Mouse (Mus musculus) midbrain, embryonic 10.5 days (tissue): ENCODE data around the gene Uhrf1bp1. TPM values are rescaled to one million over a fixed set of nuclear protein-coding genes. Genes with fewer than 3 reads are reported as not detected.

ENCODE experiments used
- DNase-seq: peaks from one replicate; pipeline ENCODE4 v3.0.0-alpha.2; 2017; ENCODE audit warnings: low spot score
- H3K27ac ChIP-seq: fragments of 300-500 bp; sonication (generic); replicated peaks from 2 replicates; pipeline ENCODE4 v1.5.1; 2016; ENCODE audit warnings: mild to moderate bottlenecking
- H3K27me3 ChIP-seq: fragments of 300-500 bp; sonication (generic); 2 replicates; pipeline ENCODE4 v1.6.1; 2016; ENCODE audit warnings: low read depth, mild to moderate bottlenecking; ENCODE audit not compliant: poor library complexity, severe bottlenecking
- H3K36me3 ChIP-seq: fragments of 300-500 bp; sonication (generic); 2 replicates; pipeline ENCODE4 v1.6.1; 2016; ENCODE audit warnings: mild to moderate bottlenecking, moderate library complexity
- H3K4me1 ChIP-seq: fragments of 300-500 bp; sonication (generic); 2 replicates; pipeline ENCODE4 v1.6.1; 2016
- H3K4me3 ChIP-seq: fragments of 300-500 bp; sonication (generic); 2 replicates; pipeline ENCODE4 v1.5.1; 2016; ENCODE audit warnings: mild to moderate bottlenecking, moderate library complexity
- H3K9me3 ChIP-seq: fragments of 300-500 bp; sonication (generic); replicated peaks from 2 replicates; pipeline ENCODE4 v1.6.1; 2016; ENCODE audit warnings: mild to moderate bottlenecking
- WGBS: fragments of 180-500 bp; shearing (Covaris S2); methylation state at CpG from one replicate; pipeline ENCODE4 v1.1.7; 2016; 5-methylcytosine and 5-hydroxymethylcytosine counted together
- polyA plus RNA-seq: library from polyadenylated mRNA; unstranded; fragments of >200 nt; fragmentation: Nextera tagmentation; extraction: Ambion mirVana; gene quantifications from 2 replicates; pipeline ENCODE4 v1.2.1, GENCODE M21; 2016

Gene Uhrf1bp1
- polyA plus RNA-seq, 1 experiment from 2014 or later = 6.3 TPM

DNA sequence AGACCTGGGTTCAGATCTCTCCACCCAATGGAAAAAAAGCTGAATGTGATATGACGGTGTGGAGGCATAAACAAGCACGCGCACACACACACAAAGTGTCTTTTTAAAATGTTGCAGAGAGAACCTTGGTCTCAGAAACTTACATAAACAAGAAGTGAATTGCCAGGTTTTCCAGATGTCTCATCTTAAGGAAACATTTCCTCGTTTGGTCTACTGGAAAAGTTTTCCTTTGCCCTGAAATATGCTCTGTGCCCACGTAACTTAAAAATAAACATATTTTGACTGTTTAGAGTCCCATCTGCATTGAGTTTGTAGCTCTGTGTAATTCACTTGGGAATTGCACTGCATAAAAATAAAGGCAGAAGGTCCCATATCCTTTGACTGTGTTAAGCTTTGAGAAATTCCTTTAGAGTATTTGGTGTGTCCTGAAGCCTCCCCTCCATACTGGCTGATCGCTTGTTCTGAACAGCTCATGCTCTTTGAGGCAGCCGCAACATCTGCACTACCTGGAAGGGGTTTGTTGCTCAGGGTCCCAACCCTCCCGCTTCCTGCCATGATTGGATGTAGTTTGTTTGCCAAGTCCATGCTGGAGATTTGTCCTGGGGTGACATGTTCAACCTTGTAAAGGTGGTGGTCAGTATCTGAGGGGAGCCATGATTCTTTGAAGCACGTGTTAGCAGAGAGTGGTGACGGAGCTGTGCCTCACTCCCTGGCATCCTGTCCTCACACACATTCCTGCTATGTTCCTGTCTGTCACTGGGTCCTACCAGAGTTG lies 78.1 kb downstream of the Uhrf1bp1 start:
- H3K27me3 ChIP-seq = no peaks in the 10 kb centered on the region
- no peak for DNase-seq
- H3K9me3 ChIP-seq = no peaks in the 10 kb centered on the region
- H3K4me1 ChIP-seq = peaks cover 4% of the 10 kb centered on the region; the same call in 1 of the 2 replicates
- H3K27ac ChIP-seq = no peak overlapping the region
- H3K4me3 ChIP-seq = no peak overlapping the region
- 93% methylated on average over 10 of the region's 10 CpGs for WGBS
- no peaks in the 10 kb centered on the region; the same call in 1 of the 2 replicates for H3K36me3 ChIP-seq

GRCm38 (mm10) chr17:27935091-27935490 lies 78.8 kb downstream of the Uhrf1bp1 start:
- H3K9me3 ChIP-seq = no peaks in the 10 kb centered on the region
- WGBS = 88% methylated on average over 3 of the region's 3 CpGs
- H3K4me1 ChIP-seq = peaks cover 4% of the 10 kb centered on the region; the same call in 1 of the 2 replicates
- no peaks in the 10 kb centered on the region; the same call in 1 of the 2 replicates for H3K36me3 ChIP-seq
- H3K4me3 ChIP-seq = no peak overlapping the region
- no peaks in the 10 kb centered on the region for H3K27me3 ChIP-seq
- no peak overlapping the region for H3K27ac ChIP-seq
- no peak for DNase-seq

GRCm38 (mm10) chr17:27937054-27937615 lies 80.9 kb downstream of the Uhrf1bp1 start:
- H3K9me3 ChIP-seq = no peaks in the 10 kb centered on the region
- DNase-seq = no peak
- no peaks in the 10 kb centered on the region; the same call in 1 of the 2 replicates for H3K36me3 ChIP-seq
- no peak overlapping the region for H3K4me3 ChIP-seq
- H3K27me3 ChIP-seq = no peaks in the 10 kb centered on the region
- H3K27ac ChIP-seq = no peak overlapping the region
- peaks cover 15% of the 10 kb centered on the region for H3K4me1 ChIP-seq
- 86% methylated on average over 4 of the region's 4 CpGs for WGBS

- WGBS = 87% methylated on average over 12 of the region's 12 CpGs
- Histone ChIP-seq H3K4me3 (no peak overlapping the region), H3K27me3 (no peaks in the 10 kb centered on the region), H3K4me1 (peaks cover 16% of the 10 kb centered on the region), H3K27ac (no peak overlapping the region), H3K9me3 (no peaks in the 10 kb centered on the region), H3K36me3 (no peaks in the 10 kb centered on the region; the same call in 1 of the 2 replicates)
- DNase-seq = no peak
Measured at GRCm38 (mm10) chr17:27938121-27938754, 82.0 kb downstream of the Uhrf1bp1 start.

- no peaks in the 10 kb centered on the region for H3K9me3 ChIP-seq
- no peak for DNase-seq
- H3K4me3 ChIP-seq = no peak overlapping the region
- H3K4me1 ChIP-seq = peaks cover 16% of the 10 kb centered on the region
- no peaks in the 10 kb centered on the region for H3K27me3 ChIP-seq
- 89% methylated on average over 5 of the region's 5 CpGs for WGBS
- H3K27ac ChIP-seq = no peak overlapping the region
- H3K36me3 ChIP-seq = no peaks in the 10 kb centered on the region; the same call in 1 of the 2 replicates
Measured at GRCm38 (mm10) chr17:27939028-27939427, 82.8 kb downstream of the Uhrf1bp1 start.

- H3K4me1 ChIP-seq = peaks cover 17% of the 10 kb centered on the region
- no peak for DNase-seq
- H3K4me3 ChIP-seq = no peak overlapping the region
- no peaks in the 10 kb centered on the region for H3K36me3 ChIP-seq
- no peak overlapping the region for H3K27ac ChIP-seq
- H3K27me3 ChIP-seq = no peaks in the 10 kb centered on the region
- WGBS = 83% methylated on average over 4 of the region's 4 CpGs
- no peaks in the 10 kb centered on the region for H3K9me3 ChIP-seq
Measured at GRCm38 (mm10) chr17:27940352-27940751, 84.1 kb downstream of the Uhrf1bp1 start.

DNA sequence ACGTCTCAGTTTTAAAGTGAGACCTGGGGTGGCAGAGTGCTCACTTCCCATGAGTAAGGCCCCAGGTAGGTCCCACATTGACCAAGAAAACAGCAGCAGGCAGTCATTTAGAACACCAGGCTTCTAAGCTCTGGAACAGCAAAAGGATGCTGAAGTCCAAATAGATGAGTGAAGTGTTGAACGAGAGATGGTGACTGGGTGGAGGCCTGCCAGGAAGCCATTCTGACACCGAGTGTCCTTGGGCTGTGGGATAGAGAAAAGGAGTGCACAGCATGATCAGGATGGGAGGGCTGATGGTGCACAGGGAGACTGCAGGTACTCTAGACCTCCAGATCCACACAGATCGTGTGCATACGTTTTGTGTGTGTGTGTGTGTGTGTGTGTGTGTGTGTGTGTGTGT lies 84.9 kb downstream of the Uhrf1bp1 start:
- Histone ChIP-seq H3K27me3 (no peaks in the 10 kb centered on the region), H3K9me3 (no peaks in the 10 kb centered on the region), H3K27ac (no peak overlapping the region), H3K4me3 (no peak overlapping the region), H3K36me3 (no peaks in the 10 kb centered on the region), H3K4me1 (peaks cover 26% of the 10 kb centered on the region)
- WGBS = 92% methylated on average over 5 of the region's 5 CpGs
- DNase-seq = no peak

DNA sequence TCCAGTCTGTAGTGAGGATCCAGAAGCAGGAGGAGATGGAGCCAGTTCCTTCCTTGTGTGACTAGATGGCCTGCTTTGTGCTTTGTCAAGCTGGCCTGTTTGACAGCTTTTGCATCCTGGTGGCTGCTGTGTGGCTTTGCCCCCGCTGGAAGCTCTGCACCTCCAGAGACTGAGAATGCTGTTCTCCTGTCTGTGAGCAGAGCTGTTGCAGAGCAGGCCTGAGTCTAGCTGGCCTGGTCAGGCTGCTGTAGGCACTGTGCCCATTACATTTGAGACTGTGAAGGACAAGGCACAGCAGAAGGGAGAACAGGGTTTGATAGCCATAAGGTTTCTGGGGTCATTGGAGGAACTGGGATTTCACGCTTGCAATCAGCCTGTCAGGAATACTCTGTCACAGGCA lies 85.5 kb downstream of the Uhrf1bp1 start:
- Histone ChIP-seq H3K27me3 (no peaks in the 10 kb centered on the region), H3K4me1 (peaks cover 31% of the 10 kb centered on the region), H3K36me3 (no peaks in the 10 kb centered on the region), H3K27ac (no peak overlapping the region), H3K4me3 (no peak overlapping the region), H3K9me3 (no peaks in the 10 kb centered on the region)
- 79% methylated on average over 2 of the region's 2 CpGs for WGBS
- DNase-seq = no peak

GRCm38 (mm10) chr17:27942131-27942530 lies 85.9 kb downstream of the Uhrf1bp1 start:
- Histone ChIP-seq H3K36me3 (no peaks in the 10 kb centered on the region), H3K27me3 (no peaks in the 10 kb centered on the region), H3K4me1 (peaks cover 27% of the 10 kb centered on the region), H3K27ac (no peak overlapping the region), H3K9me3 (no peaks in the 10 kb centered on the region), H3K4me3 (no peak overlapping the region)
- DNase-seq = no peak
- 88% methylated on average over 4 of the region's 4 CpGs for whole genome bisulfite sequencing

DNA sequence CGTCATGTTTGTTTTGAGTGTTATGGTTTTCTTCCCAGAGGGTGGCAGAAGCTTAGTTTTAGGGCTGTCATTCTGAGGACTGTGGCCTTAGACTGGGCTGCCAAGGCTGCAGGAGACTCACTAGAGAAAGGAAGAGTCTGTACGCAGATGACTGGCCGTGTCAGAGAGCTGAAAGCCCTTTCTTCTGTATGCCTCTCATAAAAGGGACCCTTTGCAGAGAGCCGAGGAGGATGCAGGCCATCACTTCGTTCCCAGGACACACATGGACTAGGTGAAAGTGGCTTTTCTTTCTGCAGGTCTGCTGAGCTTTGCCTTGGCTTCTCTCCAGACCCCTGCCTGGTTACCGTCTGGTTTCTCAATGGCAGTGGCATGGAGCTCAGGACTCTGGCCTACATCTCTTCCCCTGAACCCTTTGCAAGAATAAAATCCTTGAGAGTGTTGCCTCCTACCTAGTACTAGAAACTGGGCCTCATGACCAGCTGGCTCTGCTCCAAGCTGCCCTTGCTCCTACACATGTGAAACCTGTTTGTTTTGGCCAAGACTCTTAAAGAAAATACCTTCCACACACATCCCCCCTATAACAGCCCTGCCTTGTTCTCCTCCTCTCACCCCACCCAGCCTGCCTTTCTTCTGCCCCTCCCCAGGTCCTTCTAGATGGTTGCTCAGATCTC lies 89.4 kb downstream of the Uhrf1bp1 start:
- DNase-seq = no peak
- Histone ChIP-seq H3K4me3 (no peak overlapping the region), H3K4me1 (peaks cover 23% of the 10 kb centered on the region), H3K36me3 (no peaks in the 10 kb centered on the region), H3K27ac (peak overlapping the region; percentile 38; the same call in 1 of the 2 replicates), H3K27me3 (no peaks in the 10 kb centered on the region), H3K9me3 (no peaks in the 10 kb centered on the region)
- 72% methylated on average over 6 of the region's 6 CpGs for WGBS

DNA sequence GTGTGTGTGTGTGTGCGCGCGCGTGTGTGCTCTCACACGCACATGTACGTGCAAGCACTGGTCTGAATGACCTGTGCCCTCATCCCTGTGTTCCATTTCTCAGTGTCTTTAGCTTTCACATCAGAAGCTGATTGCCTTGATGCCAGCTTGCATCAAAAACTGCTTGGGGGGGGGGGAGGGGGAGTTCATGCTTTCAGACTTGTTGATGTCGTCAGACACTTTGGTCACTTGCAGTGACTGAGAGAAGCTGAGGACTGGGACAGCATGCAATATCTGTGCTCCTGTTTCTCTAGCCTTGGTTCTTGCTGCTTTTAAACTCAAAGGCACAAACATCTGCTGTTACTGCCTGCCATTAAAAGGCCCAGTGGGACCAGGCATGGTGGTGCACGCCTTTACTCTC lies 90.1 kb downstream of the Uhrf1bp1 start:
- Histone ChIP-seq H3K27ac (0 out of 2 replicates have a peak overlapping the region, but pooled peaks have one; percentile 38), H3K36me3 (no peaks in the 10 kb centered on the region), H3K4me1 (peaks cover 23% of the 10 kb centered on the region), H3K9me3 (no peaks in the 10 kb centered on the region), H3K27me3 (no peaks in the 10 kb centered on the region), H3K4me3 (no peak overlapping the region)
- no peak for DNase-seq
- 91% methylated on average over 8 of the region's 8 CpGs for WGBS

- H3K9me3 ChIP-seq = no peaks in the 10 kb centered on the region
- peaks cover 15% of the 10 kb centered on the region for H3K4me1 ChIP-seq
- 92% methylated on average over 2 of the region's 2 CpGs for WGBS
- no peak for DNase-seq
- no peaks in the 10 kb centered on the region for H3K36me3 ChIP-seq
- H3K27me3 ChIP-seq = no peaks in the 10 kb centered on the region
- H3K4me3 ChIP-seq = no peak overlapping the region
- 0 out of 2 replicates have a peak overlapping the region, but pooled peaks have one; percentile 3 for H3K27ac ChIP-seq
Measured at GRCm38 (mm10) chr17:27947155-27947554, 90.9 kb downstream of the Uhrf1bp1 start.
